Mouse (Mus musculus) C2C12 (cell line): ENCODE data around the gene Cenpk. TPM values are rescaled to one million over a fixed set of nuclear protein-coding genes. Genes with fewer than 3 reads are reported as not detected.

Experiments used
- H3K27me3 ChIP-seq: one replicate; pipeline ENCODE4 v1.6.1; 2011; ENCODE audit not compliant: control insufficient read depth, insufficient read depth, insufficient read length
- H3K36me3 ChIP-seq: one replicate; pipeline ENCODE4 v1.6.1; 2011; ENCODE audit not compliant: control insufficient read depth, insufficient read depth
- H3K4me3 ChIP-seq: one replicate; pipeline ENCODE4 v1.5.1; 2011; ENCODE audit warnings: mild to moderate bottlenecking, control low read depth; ENCODE audit not compliant: poor library complexity, insufficient read depth, severe bottlenecking
- H3K79me2 ChIP-seq: one replicate; pipeline ENCODE4 v1.6.1; 2011; ENCODE audit not compliant: control insufficient read depth, insufficient read depth
- H3K79me3 ChIP-seq: one replicate; pipeline ENCODE4 v1.6.1; 2011; ENCODE audit warnings: low read depth, control low read depth
- H3ac ChIP-seq: one replicate; pipeline ENCODE3; 2011; ENCODE audit warnings: low read depth; ENCODE audit not compliant: control insufficient read depth, insufficient read length
- CEBPB ChIP-seq: IDR thresholded peaks from one replicate; pipeline ENCODE4 v1.6.1; 2011; ENCODE audit warnings: low read depth, mild to moderate bottlenecking, control low read depth, moderate library complexity
- CTCF ChIP-seq: IDR thresholded peaks from one replicate; pipeline ENCODE4 v1.5.1; 2011; ENCODE audit not compliant: control insufficient read depth, insufficient read depth, insufficient read length
- FOSL1 ChIP-seq: IDR thresholded peaks from one replicate; pipeline ENCODE4 v1.8.0; 2011; ENCODE audit warnings: mild to moderate bottlenecking, low read length; ENCODE audit not compliant: poor library complexity, insufficient read depth, severe bottlenecking
- MAX ChIP-seq: IDR thresholded peaks from one replicate; pipeline ENCODE4 v1.6.1; 2011; ENCODE audit warnings: mild to moderate bottlenecking, control low read depth
- MYOD1 ChIP-seq: IDR thresholded peaks from one replicate; pipeline ENCODE4 v1.6.1; 2011; ENCODE audit warnings: low read depth; ENCODE audit not compliant: control insufficient read depth, insufficient read length
- MYOG ChIP-seq: IDR thresholded peaks from one replicate; pipeline ENCODE4 v1.6.1; 2011; ENCODE audit not compliant: control insufficient read depth, insufficient read length; ENCODE audit errors: extremely low read depth
- USF1 ChIP-seq: IDR thresholded peaks from one replicate; pipeline ENCODE4 v1.6.1; 2011; ENCODE audit warnings: low read depth, mild to moderate bottlenecking, control low read depth, moderate library complexity
- polyA plus RNA-seq: library from polyadenylated mRNA; unstranded; fragments of >200 nt; fragmentation: generic; extraction: Trizol; gene quantifications from one replicate; pipeline ENCODE4 v1.2.1, GENCODE M21; 2012; ENCODE audit warnings: missing spikeins

Cenpk gene
- polyA plus RNA-seq, 1 experiment: 12.6 TPM

DNA sequence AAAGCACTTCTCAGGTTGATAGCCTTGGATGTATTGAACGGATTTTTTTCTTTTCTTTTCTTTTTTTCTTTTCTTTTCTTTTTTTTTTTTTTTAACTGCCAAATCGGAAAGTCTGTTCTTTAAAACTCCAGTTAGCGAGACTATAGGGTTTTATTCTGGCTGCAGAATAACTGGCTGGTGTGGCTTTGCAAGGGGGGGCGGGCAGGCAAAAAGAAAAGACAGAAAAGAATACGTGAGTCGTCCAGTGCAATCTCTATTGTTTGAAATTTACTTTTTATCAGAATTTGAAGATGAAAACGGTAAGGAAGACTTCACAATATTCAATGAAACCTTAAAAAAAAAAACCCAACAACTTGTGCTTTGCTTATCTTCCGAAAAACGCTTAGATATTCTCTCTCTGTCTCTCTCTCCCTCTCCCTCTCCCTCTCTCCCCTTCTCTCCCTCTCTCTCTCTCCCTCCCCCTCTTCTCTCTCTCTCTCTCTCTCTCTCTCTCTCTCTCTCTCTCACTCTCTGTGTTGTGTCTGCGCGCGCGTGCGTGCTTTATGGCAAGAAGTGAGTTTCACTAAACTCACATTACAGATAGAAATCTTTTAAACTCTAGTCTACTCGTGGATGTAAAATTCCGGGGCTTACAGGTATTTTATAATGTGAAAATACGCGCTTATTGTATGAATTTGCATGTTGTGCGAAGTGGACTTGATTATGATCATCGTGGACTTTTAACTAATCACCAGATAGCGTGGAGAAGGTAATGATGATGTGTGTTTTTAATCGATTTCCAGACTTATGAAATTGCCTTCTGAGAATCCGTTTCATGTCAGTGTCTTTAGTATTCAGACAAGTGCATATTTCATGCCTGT, 59.2 kb downstream of the Cenpk start, which contains the start of gene Adamts6:
Gene Adamts6, plus strand, starts transcription at position 470 of the 860 bp plus-strand sequence.
- Histone ChIP-seq H3K36me3 (no peaks in the 10 kb centered on the region), H3K79me2 (peaks cover 47% of the 10 kb centered on the region), H3K79me3 (peaks cover 29% of the 10 kb centered on the region), H3ac (peak within 1 kb of the TSS; percentile 70), H3K4me3 (peak within 1 kb of the TSS; percentile 44), H3K27me3 (no peaks in the 10 kb centered on the region)
- TF ChIP-seq USF1 (no peak), FOSL1 (no peak), MYOD1 (no peak), CTCF (no peak), MYOG (no peak), CEBPB (no peak), MAX (no peak)

DNA sequence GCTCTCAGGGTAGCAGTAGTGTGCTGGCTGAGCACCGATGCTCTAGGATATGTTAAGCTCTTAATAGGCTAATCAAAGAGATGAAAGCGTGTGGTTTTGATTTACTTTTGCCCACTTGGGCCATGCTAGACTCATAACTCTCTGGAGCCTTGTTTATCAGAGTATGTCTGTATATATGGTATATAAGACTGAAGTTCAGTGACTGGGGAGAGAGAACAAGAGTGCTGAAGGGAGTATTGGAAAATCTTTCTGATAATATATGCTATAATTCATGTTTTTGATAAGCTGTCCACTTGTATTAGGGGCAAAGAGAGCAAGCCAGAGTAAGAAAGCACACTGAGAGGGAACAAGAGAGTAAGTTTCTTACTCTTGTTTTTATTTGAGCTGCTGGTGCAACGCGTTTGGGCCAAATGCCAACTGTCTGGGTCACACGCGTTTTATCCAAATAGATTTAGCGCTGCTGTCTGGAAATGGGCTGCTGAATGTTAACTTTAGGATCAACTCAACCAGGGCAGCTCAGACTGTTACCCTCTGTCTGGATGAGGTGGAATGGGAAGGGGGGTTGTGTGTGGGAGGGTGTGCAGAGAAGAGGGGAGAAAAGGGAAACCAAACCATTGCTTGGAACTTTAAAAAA, 59.9 kb downstream of the Cenpk start:
- H3K36me3 ChIP-seq: no peaks in the 10 kb centered on the region
- TF ChIP-seq USF1 (no peak), MYOG (no peak), FOSL1 (no peak), CEBPB (no peak), MAX (no peak), MYOD1 (no peak), CTCF (no peak)
- H3ac ChIP-seq: peak overlapping the region; percentile 70
- peak overlapping the region; percentile 44 for H3K4me3 ChIP-seq
- H3K79me2 ChIP-seq: peaks cover 54% of the 10 kb centered on the region
- no peaks in the 10 kb centered on the region for H3K27me3 ChIP-seq
- H3K79me3 ChIP-seq: peaks cover 32% of the 10 kb centered on the region

DNA sequence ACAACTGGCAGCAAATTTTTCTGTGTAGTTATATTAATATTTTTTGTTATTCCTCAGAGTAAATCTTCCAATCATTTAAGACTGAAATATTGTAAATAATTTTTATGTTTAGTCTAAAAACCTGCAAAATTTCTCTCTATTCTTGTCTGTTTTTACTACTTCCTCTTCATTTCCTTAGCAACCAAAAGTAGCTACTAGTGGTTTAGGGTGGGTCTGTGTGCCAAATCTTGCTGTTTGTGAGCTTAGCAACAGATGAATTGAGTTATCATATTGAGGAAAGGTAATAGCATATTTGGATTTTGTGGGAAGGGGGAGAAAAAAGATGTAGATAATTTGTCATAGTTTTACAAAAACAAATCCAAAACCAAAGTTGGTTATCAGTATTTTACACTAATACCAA, 60.8 kb downstream of the Cenpk start:
- H3K4me3 ChIP-seq: peak overlapping the region; percentile 44
- peaks cover 61% of the 10 kb centered on the region for H3K79me2 ChIP-seq
- peaks cover 35% of the 10 kb centered on the region for H3K79me3 ChIP-seq
- H3K27me3 ChIP-seq: no peaks in the 10 kb centered on the region
- TF ChIP-seq CEBPB (no peak), MYOD1 (no peak)
- H3ac ChIP-seq: no peak overlapping the region
- no peaks in the 10 kb centered on the region for H3K36me3 ChIP-seq

DNA sequence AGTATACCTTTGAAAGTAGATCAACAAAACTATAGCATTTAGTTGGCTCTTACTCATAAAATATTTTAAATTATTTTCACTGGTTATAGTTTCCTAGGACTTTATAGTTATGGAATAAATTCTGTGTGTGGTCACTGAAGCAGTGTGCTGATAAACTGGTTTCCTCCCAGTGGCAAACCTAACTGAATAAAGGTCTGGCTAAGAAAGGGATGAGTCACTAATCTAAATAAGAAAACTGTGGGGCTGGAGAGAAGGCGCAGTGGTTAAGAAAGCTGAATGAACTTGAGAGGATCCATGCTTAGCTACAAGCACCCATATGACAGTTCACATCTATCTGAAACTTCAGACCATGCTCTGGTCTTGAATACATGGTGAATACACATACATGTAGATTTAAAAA, 67.1 kb downstream of the Cenpk start:
- TF ChIP-seq MYOG (no peak), CEBPB (no peak), MAX (no peak)
- no peaks in the 10 kb centered on the region for H3K27me3 ChIP-seq
- H3K79me2 ChIP-seq: peaks cover 55% of the 10 kb centered on the region
- H3K36me3 ChIP-seq: peaks cover 15% of the 10 kb centered on the region
- no peak overlapping the region for H3ac ChIP-seq
- no peak overlapping the region for H3K4me3 ChIP-seq
- H3K79me3 ChIP-seq: peaks cover 40% of the 10 kb centered on the region

Other genes with a start within 250 kb of the Cenpk start
- gene Nln, start 119.0 kb upstream of the Cenpk start, polyA plus RNA-seq: 13.9 TPM
- gene Sgtb, start 118.9 kb upstream of the Cenpk start, polyA plus RNA-seq: 1.3 TPM
- 23.4 TPM for gene Trappc13, start 50.1 kb upstream of the Cenpk start, polyA plus RNA-seq
- 3.0 TPM for gene Trim23, start 49.8 kb upstream of the Cenpk start, polyA plus RNA-seq
- gene Ppwd1, start 232 bp downstream of the Cenpk start, polyA plus RNA-seq: 6.0 TPM
- 1.3 TPM for gene Adamts6, start 59.2 kb downstream of the Cenpk start, polyA plus RNA-seq